Mouse (Mus musculus): ENCODE results near the gene 1810049J17Rik. TPM values are rescaled to one million over a fixed set of nuclear protein-coding genes. Genes with fewer than 3 reads are reported as not detected.

1810049J17Rik gene
- polyA plus RNA-seq, 1 experiment from 2014 or later: 0.67 TPM

DNA sequence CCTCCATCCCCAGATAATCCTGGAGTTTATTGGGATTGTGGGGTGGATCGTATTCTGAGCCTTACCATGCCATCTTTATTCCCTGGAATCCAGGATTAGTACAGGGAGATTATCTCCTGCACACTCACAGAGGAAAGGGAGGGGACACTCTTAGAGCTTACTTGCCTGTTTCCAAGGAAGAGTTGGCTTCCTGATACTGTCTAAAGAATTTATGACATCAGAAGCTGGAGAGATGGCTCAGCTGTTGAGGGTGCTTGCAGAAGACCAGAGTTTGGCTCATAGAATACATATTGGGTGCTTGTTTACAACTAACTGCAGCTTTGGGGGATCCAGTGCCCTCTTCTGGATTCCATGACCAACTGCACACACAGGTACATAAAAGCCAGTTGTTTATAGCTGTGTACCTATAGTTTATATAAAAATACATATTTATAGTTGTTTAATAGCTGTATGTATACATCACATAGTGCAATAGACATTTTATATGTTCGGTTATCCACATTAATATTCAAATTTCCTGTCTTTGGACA lies 32.6 kb upstream of the 1810049J17Rik start:
- Histone ChIP-seq H3K4me1 (replicated peaks; ENCODE audit: control insufficient read depth, insufficient read depth, low read length) (no peaks in the 10 kb centered on the region), H3K36me3 (ENCODE audit: control insufficient read depth, insufficient read depth, low read length) (peaks cover 34% of the 10 kb centered on the region), H3K4me3 (ENCODE audit: low read length) (no peak overlapping the region), H3K4me2 (ENCODE audit: low read depth, low read length) (no peak overlapping the region), H3K27me3 (ENCODE audit: control insufficient read depth, insufficient read depth, low read depth, low read length) (no peaks in the 10 kb centered on the region), H3K27ac (ENCODE audit: low read length) (no peak overlapping the region), H3K9ac (ENCODE audit: low read length) (no peak overlapping the region), H3K9me3 (ENCODE audit: control insufficient read depth, low read length) (no peaks in the 10 kb centered on the region)
- 91% methylated on average over 2 of the region's 2 CpGs for WGBS
- no peak for ATAC-seq (ENCODE audit: low read depth)

DNA sequence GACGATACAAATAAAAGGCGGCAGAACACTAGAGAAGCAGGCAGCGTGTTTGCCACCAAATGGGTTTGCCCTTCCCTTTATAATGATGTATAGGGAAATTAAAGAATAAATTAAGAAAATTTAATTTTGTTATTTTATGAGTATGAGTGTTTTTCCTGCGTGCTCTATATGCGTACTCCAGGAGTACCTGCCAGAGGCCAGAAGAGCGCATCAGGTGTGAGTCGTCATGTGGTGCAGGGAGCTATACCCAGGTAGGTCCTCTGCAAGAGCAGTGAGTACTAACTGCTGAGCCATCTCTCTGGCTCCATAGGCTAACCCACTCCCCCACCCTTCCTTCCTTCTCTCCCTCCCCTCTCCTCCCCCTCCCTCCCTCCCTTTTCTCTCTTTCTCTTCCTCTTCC lies 29.8 kb upstream of the 1810049J17Rik start:
- Histone ChIP-seq H3K36me3 (ENCODE audit: control insufficient read depth, insufficient read depth, low read length) (peaks cover 33% of the 10 kb centered on the region), H3K9me3 (ENCODE audit: control insufficient read depth, low read length) (no peaks in the 10 kb centered on the region), H3K27me3 (ENCODE audit: control insufficient read depth, insufficient read depth, low read depth, low read length) (no peaks in the 10 kb centered on the region), H3K4me2 (ENCODE audit: low read depth, low read length) (no peak overlapping the region), H3K9ac (ENCODE audit: low read length) (no peak overlapping the region), H3K4me3 (ENCODE audit: low read length) (no peak overlapping the region), H3K27ac (ENCODE audit: low read length) (no peak overlapping the region), H3K4me1 (replicated peaks; ENCODE audit: control insufficient read depth, insufficient read depth, low read length) (peaks cover 2% of the 10 kb centered on the region; the same call in 1 of the 2 replicates)
- no peak for ATAC-seq (ENCODE audit: low read depth)
- WGBS: 93% methylated on average over 7 of the region's 7 CpGs

DNA sequence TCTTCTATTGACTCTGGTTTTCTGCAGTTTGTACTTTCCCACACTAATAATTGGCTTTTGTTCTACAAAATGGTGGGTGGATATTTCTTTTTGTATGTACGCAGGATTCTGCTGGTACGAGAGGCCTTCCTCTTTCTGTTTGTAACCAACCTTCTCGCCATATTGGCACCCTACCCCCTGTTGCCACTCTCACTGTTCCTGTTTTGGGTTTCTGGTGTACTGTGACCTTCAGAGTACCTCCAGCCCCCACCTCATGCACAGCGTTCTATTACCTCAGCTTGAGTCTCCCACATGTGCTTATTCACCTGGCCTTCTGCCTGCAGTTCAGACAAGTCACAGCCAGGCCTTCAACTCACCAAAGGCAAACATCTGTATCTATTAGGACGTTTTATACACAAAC lies 28.1 kb upstream of the 1810049J17Rik start:
- ATAC-seq (ENCODE audit: low read depth): no peak
- H3K36me3 ChIP-seq (ENCODE audit: control insufficient read depth, insufficient read depth, low read length): peaks cover 32% of the 10 kb centered on the region

DNA sequence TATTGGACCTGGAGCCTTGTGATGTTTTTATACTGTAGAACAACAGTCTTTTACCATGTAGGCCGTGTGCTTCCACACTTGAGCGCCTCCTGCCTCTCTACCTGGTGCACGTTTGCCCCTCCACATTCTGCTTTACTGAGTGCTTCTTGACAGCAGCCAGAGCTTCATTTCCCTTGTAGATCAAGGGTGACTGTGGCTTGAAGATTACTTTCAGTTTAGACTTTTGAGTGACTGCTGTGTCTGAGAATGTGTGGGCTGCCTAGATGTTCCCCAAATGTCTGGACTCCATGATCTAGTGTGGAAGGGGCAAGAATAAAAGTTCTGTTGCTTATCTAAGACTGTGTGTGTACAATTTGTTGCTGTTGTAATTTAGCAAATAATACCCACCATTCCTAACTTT lies 27.3 kb upstream of the 1810049J17Rik start:
- ATAC-seq (ENCODE audit: low read depth): no peak
- no peak overlapping the region for H3K27ac ChIP-seq (ENCODE audit: low read length)
- no peaks in the 10 kb centered on the region for H3K27me3 ChIP-seq (ENCODE audit: control insufficient read depth, insufficient read depth, low read depth, low read length)
- no peak overlapping the region for H3K4me2 ChIP-seq (ENCODE audit: low read depth, low read length)
- no peak overlapping the region for H3K9ac ChIP-seq (ENCODE audit: low read length)
- WGBS: 75% methylated on average over 3 of the region's 3 CpGs
- peaks cover 2% of the 10 kb centered on the region; the same call in 1 of the 2 replicates for H3K4me1 ChIP-seq (replicated peaks; ENCODE audit: control insufficient read depth, insufficient read depth, low read length)
- no peak overlapping the region for H3K4me3 ChIP-seq (ENCODE audit: low read length)
- peaks cover 26% of the 10 kb centered on the region for H3K36me3 ChIP-seq (ENCODE audit: control insufficient read depth, insufficient read depth, low read length)
- H3K9me3 ChIP-seq (ENCODE audit: control insufficient read depth, low read length): no peaks in the 10 kb centered on the region

More for the DNA sequence above, 28.1 kb upstream of the 1810049J17Rik start:
- peaks cover 2% of the 10 kb centered on the region; the same call in 1 of the 2 replicates for H3K4me1 ChIP-seq (replicated peaks; ENCODE audit: control insufficient read depth, insufficient read depth, low read length)
- no peak overlapping the region for H3K9ac ChIP-seq (ENCODE audit: low read length)
- no peak overlapping the region for H3K4me3 ChIP-seq (ENCODE audit: low read length)
- WGBS: 77% methylated on average over 5 of the region's 5 CpGs
- H3K9me3 ChIP-seq (ENCODE audit: control insufficient read depth, low read length): no peaks in the 10 kb centered on the region
- no peak overlapping the region for H3K27ac ChIP-seq (ENCODE audit: low read length)
- no peaks in the 10 kb centered on the region for H3K27me3 ChIP-seq (ENCODE audit: control insufficient read depth, insufficient read depth, low read depth, low read length)
- H3K4me2 ChIP-seq (ENCODE audit: low read depth, low read length): no peak overlapping the region

DNA sequence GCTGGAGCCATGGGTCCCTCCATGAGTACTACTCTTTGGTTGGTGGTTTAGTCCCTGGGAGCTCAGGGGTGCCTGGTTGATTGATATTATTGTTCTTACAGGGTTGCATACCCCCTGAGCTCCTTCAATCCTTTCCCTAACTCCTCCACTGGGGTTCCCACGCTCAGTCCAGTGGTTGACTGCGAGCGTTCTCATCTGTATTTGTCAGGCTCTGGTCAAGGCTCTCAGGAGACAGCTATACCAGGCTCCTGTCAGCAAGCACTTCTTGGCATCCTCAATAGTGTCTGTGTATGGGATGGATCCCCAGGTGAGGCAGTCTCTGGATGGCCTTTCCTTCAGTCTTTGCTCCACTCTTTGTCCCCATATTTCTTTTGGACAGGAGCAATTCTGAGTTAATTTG lies 25.2 kb upstream of the 1810049J17Rik start:
- no peak overlapping the region for H3K4me3 ChIP-seq (ENCODE audit: low read length)
- H3K4me1 ChIP-seq (replicated peaks; ENCODE audit: control insufficient read depth, insufficient read depth, low read length): peaks cover 2% of the 10 kb centered on the region; the same call in 1 of the 2 replicates
- H3K4me2 ChIP-seq (ENCODE audit: low read depth, low read length): no peak overlapping the region
- 83% methylated on average over 3 of the region's 3 CpGs for WGBS
- no peak overlapping the region for H3K27ac ChIP-seq (ENCODE audit: low read length)
- H3K36me3 ChIP-seq (ENCODE audit: control insufficient read depth, insufficient read depth, low read length): peaks cover 25% of the 10 kb centered on the region
- no peak overlapping the region for H3K9ac ChIP-seq (ENCODE audit: low read length)
- no peaks in the 10 kb centered on the region for H3K9me3 ChIP-seq (ENCODE audit: control insufficient read depth, low read length)
- no peaks in the 10 kb centered on the region for H3K27me3 ChIP-seq (ENCODE audit: control insufficient read depth, insufficient read depth, low read depth, low read length)
- ATAC-seq (ENCODE audit: low read depth): no peak

DNA sequence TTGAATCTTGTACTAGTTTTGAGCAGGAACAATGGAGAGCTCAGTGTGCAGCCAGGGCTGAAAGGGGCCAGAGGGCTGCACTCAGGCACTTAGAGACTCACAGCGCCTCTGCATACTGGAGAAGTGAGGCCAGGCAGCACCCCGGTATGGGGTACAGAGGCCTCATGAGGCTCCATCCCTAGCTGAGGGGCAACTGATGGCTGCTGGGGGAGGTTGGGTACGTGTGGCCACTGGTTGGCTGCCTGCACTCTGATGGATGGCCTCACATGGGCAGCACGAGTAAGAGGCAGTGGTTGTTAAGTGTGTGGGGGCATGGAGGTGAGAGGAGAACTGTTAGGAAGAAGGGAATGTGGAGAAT lies 19.7 kb upstream of the 1810049J17Rik start:
- H3K27me3 ChIP-seq (ENCODE audit: control insufficient read depth, insufficient read depth, low read depth, low read length): no peaks in the 10 kb centered on the region
- no peak overlapping the region for H3K4me2 ChIP-seq (ENCODE audit: low read depth, low read length)
- H3K27ac ChIP-seq (ENCODE audit: low read length): no peak overlapping the region
- H3K9ac ChIP-seq (ENCODE audit: low read length): no peak overlapping the region
- H3K4me1 ChIP-seq (replicated peaks; ENCODE audit: control insufficient read depth, insufficient read depth, low read length): no peaks in the 10 kb centered on the region
- 51% methylated on average over 4 of the region's 4 CpGs for WGBS
- H3K36me3 ChIP-seq (ENCODE audit: control insufficient read depth, insufficient read depth, low read length): peaks cover 10% of the 10 kb centered on the region
- ATAC-seq (ENCODE audit: low read depth): 0 out of 2 replicates have a peak, but pooled peaks have one; percentile 23
- H3K9me3 ChIP-seq (ENCODE audit: control insufficient read depth, low read length): no peaks in the 10 kb centered on the region
- no peak overlapping the region for H3K4me3 ChIP-seq (ENCODE audit: low read length)

DNA sequence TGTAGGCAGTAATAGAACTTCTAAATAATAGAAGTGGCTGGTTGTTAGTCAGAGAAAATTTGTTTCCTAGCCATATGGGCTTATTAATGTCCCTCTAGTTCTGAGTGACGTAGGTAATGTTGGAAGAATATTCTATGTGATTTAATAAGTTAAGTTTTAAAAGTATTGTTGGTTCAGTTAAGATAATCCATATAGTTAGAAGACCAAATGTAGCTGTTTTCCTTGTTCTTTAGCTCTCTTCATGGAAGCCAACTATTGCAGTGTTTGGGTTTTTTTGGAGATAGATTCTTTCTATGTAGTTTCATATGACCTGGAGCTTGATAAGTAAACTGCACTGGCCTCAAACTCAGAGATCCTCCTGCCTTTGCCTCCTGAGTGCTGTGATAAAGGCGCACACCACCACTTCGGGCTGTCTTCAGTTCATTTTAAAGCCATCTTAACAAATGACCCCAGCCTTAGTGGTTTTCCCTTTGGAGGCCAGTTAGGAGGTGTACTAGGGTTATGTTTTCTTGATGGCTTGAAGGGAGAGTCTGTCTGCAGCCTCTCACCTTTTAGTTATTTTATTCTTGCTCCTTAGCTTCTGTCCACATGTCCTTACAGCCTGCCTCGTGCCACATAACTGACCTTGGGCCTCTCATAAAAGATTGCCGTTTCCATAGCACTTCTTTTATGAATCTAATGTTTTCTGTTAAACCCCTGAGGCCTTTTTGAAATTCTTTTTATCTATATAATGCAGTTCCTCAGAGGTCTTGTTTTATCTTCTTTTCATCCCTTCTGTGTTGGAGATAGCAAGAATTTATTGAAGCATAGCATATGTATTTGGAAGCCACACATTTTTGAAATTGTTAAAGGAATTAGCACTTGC lies 19.1 kb upstream of the 1810049J17Rik start:
- H3K36me3 ChIP-seq (ENCODE audit: control insufficient read depth, insufficient read depth, low read length): peaks cover 8% of the 10 kb centered on the region
- no peak for ATAC-seq (ENCODE audit: low read depth)
- no peaks in the 10 kb centered on the region for H3K4me1 ChIP-seq (replicated peaks; ENCODE audit: control insufficient read depth, insufficient read depth, low read length)
- H3K27me3 ChIP-seq (ENCODE audit: control insufficient read depth, insufficient read depth, low read depth, low read length): no peaks in the 10 kb centered on the region
- H3K27ac ChIP-seq (ENCODE audit: low read length): no peak overlapping the region
- no peak overlapping the region for H3K4me3 ChIP-seq (ENCODE audit: low read length)
- WGBS: 63% methylated on average over 5 of the region's 5 CpGs
- H3K9ac ChIP-seq (ENCODE audit: low read length): no peak overlapping the region
- H3K4me2 ChIP-seq (ENCODE audit: low read depth, low read length): no peak overlapping the region
- H3K9me3 ChIP-seq (ENCODE audit: control insufficient read depth, low read length): no peaks in the 10 kb centered on the region

DNA sequence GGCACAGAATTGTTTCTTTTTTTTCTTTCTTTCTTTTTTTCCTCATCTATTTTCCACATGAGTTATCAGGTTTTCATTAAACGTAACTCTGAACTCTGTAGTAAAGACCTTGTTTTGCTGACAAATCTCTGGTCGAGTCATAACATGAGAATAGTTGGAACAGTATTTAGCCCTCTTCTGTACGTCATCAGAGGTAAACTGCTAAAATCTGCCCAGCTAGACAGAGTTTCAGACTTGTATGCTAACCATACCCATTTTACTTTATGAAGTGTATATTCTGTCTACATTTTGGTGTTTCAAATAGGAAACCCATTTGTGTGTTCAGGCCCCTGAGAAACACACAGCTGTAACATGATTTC lies 16.1 kb upstream of the 1810049J17Rik start:
- Histone ChIP-seq H3K4me1 (replicated peaks; ENCODE audit: control insufficient read depth, insufficient read depth, low read length) (no peaks in the 10 kb centered on the region), H3K9ac (ENCODE audit: low read length) (no peak overlapping the region), H3K36me3 (ENCODE audit: control insufficient read depth, insufficient read depth, low read length) (peaks cover under 1% of the 10 kb centered on the region; the same call in 1 of the 2 replicates), H3K27ac (ENCODE audit: low read length) (no peak overlapping the region), H3K4me3 (ENCODE audit: low read length) (no peak overlapping the region), H3K9me3 (ENCODE audit: control insufficient read depth, low read length) (no peaks in the 10 kb centered on the region), H3K27me3 (ENCODE audit: control insufficient read depth, insufficient read depth, low read depth, low read length) (no peaks in the 10 kb centered on the region), H3K4me2 (ENCODE audit: low read depth, low read length) (no peak overlapping the region)
- no peak for ATAC-seq (ENCODE audit: low read depth)
- 71% methylated on average over 3 of the region's 3 CpGs for WGBS

DNA sequence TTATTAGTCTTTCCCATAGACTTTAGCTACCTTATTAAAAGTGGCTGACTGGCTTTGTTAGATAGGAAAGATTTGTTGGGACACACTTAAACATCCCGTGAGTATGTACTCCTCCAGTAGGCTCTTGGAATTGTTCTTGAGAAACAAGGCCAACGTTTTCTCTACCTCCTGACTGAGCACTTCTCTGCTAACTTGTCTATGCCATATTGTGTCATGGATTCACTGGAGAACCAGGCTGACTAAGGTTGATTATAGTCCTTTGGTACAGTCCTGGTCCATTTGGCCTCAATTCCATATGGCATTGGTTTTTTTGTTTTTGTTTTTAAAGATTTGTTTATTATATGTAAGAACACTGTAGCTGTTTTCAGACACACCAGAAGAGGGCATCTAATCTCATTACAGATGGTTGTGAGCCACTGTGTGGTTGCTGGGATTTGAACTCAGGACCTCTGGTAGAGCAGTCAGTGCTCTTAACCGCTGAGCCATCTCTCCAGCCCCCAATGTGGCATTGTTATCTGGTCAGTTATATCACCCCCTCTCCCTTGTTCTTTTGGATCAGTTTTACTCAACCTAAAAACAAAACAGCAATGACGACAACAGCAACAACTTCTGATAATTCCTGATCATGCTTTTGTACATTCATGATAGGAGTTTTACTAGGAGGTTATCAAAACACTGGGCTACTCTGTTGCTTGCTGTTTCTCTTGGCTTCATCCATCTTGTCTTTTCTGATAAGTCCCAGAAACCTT lies 15.5 kb upstream of the 1810049J17Rik start:
- Histone ChIP-seq H3K27me3 (ENCODE audit: control insufficient read depth, insufficient read depth, low read depth, low read length) (no peaks in the 10 kb centered on the region), H3K9ac (ENCODE audit: low read length) (no peak overlapping the region), H3K36me3 (ENCODE audit: control insufficient read depth, insufficient read depth, low read length) (no peaks in the 10 kb centered on the region), H3K4me1 (replicated peaks; ENCODE audit: control insufficient read depth, insufficient read depth, low read length) (no peaks in the 10 kb centered on the region), H3K9me3 (ENCODE audit: control insufficient read depth, low read length) (no peaks in the 10 kb centered on the region), H3K4me2 (ENCODE audit: low read depth, low read length) (no peak overlapping the region), H3K27ac (ENCODE audit: low read length) (no peak overlapping the region), H3K4me3 (ENCODE audit: low read length) (no peak overlapping the region)
- 78% methylated on average over 4 of the region's 4 CpGs for WGBS
- no peak for ATAC-seq (ENCODE audit: low read depth)

Measured in lung, embryonic 16.5 days (tissue).